Mouse (Mus musculus) midbrain, embryonic 16.5 days (tissue): ENCODE data around the gene Slc35b1. TPM values are rescaled to one million over a fixed set of nuclear protein-coding genes. Genes with fewer than 3 reads are reported as not detected.

Experiments used
- ATAC-seq: fragments of 200-750 bp; cut with Nextera tagmentation; 2 replicates; pipeline ENCODE4 v1.8.0; 2017; ENCODE audit warnings: moderate TSS enrichment
- H3K27ac ChIP-seq: fragments of 300-500 bp; sonication (generic); 2 replicates; pipeline ENCODE4 v1.5.1; 2014; ENCODE audit warnings: mild to moderate bottlenecking, low read length, mixed read lengths
- H3K27me3 ChIP-seq: fragments of 300-500 bp; sonication (generic); 2 replicates; pipeline ENCODE4 v1.6.1; 2014; ENCODE audit warnings: low read depth, low read length, mixed read lengths; ENCODE audit not compliant: control insufficient read depth, insufficient read depth
- H3K36me3 ChIP-seq: fragments of 300-500 bp; sonication (generic); 2 replicates; pipeline ENCODE4 v1.6.1; 2014; ENCODE audit warnings: mild to moderate bottlenecking, low read length, moderate library complexity, mixed read lengths; ENCODE audit not compliant: control insufficient read depth, insufficient read depth
- H3K4me1 ChIP-seq: fragments of 300-500 bp; sonication (generic); 2 replicates; pipeline ENCODE4 v1.6.1; 2014; ENCODE audit warnings: mild to moderate bottlenecking, low read length, mixed read lengths; ENCODE audit not compliant: control insufficient read depth, insufficient read depth
- H3K4me2 ChIP-seq: fragments of 300-500 bp; sonication (generic); 2 replicates; pipeline ENCODE4 v1.6.1; 2014; ENCODE audit warnings: mild to moderate bottlenecking, low read length, mixed read lengths
- H3K4me3 ChIP-seq: fragments of 300-500 bp; sonication (generic); 2 replicates; pipeline ENCODE4 v1.5.1; 2014; ENCODE audit warnings: low read depth, mild to moderate bottlenecking, low read length, moderate library complexity, mixed read lengths
- H3K9ac ChIP-seq: fragments of 300-500 bp; sonication (generic); 2 replicates; pipeline ENCODE4 v1.6.1; 2014; ENCODE audit warnings: low read depth, low read length, mixed read lengths
- H3K9me3 ChIP-seq: fragments of 300-500 bp; sonication (generic); replicated peaks from 2 replicates; pipeline ENCODE4 v1.6.1; 2014; ENCODE audit warnings: mild to moderate bottlenecking, low read length, mixed read lengths; ENCODE audit not compliant: control insufficient read depth, poor library complexity, severe bottlenecking
- WGBS: fragments of 180-500 bp; shearing (Covaris S2); extraction: QIAGEN DNeasy Blood & Tissue Kit; methylation state at CpG from one replicate; pipeline ENCODE4 v1.1.7; 2014; 5-methylcytosine and 5-hydroxymethylcytosine counted together
- polyA plus RNA-seq: library from polyadenylated mRNA; unstranded; fragments of >200 nt; fragmentation: Nextera tagmentation; extraction: Ambion mirVana; gene quantifications from 2 replicates; pipeline ENCODE4 v1.2.1, GENCODE M21; 2015

Gene Slc35b1
- polyA plus RNA-seq, 1 experiment from 2014 or later = 157 TPM

DNA sequence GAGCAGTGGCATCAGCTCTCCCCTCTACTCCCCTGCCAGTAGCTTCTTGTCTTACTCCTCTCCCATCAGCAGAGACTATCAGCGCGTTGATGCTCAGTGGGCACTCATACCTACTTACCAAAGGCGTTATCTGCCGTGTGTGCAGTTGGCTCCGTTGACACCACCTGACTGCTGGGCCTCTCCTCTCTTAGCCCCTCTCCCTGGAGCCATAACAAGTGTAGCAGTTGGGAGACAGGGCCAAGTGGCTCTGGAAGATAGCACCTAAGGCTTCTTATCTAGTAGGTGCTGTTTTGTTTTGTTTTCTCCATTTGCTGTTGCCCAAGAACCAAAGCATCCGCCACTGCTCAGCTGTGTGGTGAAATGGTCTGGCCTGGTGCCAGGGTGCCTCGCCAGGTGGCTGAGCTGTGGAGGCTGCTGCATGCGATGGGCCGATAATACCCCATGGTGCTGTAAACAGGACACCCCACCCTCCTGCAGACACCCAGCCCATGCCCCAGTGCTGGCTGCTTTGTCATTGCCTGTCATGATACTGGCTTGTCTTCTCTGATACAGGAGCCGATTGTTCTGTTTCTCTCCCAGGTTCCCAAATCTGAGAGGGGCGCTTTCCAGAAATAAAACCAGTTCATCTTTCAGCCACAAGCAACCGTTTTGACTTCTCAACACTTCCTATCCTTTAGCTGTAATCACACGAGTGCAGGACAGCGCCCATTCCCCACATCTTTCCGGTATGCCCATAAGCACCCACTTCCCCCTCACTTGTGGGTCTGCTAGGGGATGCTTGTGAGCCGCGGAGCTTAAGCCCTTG lies 27.8 kb upstream of the Slc35b1 start:
- ATAC-seq = no peak
- WGBS = 79% methylated on average over 17 of the region's 17 CpGs

GRCm38 (mm10) chr11:95358263-95358662 lies 26.2 kb upstream of the Slc35b1 start:
- Histone ChIP-seq H3K4me1 (peaks cover 4% of the 10 kb centered on the region; the same call in 1 of the 2 replicates), H3K9me3 (no peaks in the 10 kb centered on the region), H3K36me3 (no peaks in the 10 kb centered on the region), H3K4me2 (no peak overlapping the region), H3K27ac (no peak overlapping the region), H3K9ac (no peak overlapping the region), H3K27me3 (no peaks in the 10 kb centered on the region), H3K4me3 (no peak overlapping the region)
- WGBS = 72% methylated on average over 3 of the region's 3 CpGs
- ATAC-seq = no peak

More for the DNA sequence above, 27.8 kb upstream of the Slc35b1 start:
- Histone ChIP-seq H3K27ac (no peak overlapping the region), H3K9me3 (no peaks in the 10 kb centered on the region), H3K9ac (no peak overlapping the region), H3K4me2 (no peak overlapping the region), H3K27me3 (no peaks in the 10 kb centered on the region), H3K36me3 (no peaks in the 10 kb centered on the region), H3K4me3 (no peak overlapping the region), H3K4me1 (peaks cover 4% of the 10 kb centered on the region; the same call in 1 of the 2 replicates)

DNA sequence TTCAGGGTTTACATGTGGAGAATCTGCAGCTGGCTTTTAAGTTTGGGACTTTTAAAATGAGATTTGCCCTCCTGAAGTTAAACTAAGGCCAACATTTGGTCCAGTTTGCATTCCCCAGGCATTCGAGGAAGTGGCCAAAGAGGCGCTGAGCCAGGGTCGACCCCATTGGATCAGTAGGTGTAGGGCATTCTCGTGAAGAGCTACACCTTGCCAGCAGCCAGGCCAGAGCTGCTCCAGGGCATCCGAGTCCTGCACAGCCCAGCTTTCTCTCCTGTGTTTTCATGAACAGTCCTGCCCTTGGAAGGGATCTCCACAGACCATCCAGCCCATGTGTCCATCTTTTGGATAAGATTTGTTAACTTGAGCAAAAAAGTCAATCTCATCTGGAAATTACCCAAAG lies 20.1 kb upstream of the Slc35b1 start:
- H3K9me3 ChIP-seq = no peaks in the 10 kb centered on the region
- H3K4me2 ChIP-seq = no peak overlapping the region
- WGBS = 90% methylated on average over 5 of the region's 5 CpGs

GRCm38 (mm10) chr11:95365596-95365995 lies 18.9 kb upstream of the Slc35b1 start:
- Histone ChIP-seq H3K9ac (no peak overlapping the region), H3K9me3 (no peaks in the 10 kb centered on the region), H3K27me3 (no peaks in the 10 kb centered on the region), H3K27ac (no peak overlapping the region), H3K4me3 (no peak overlapping the region), H3K4me1 (no peaks in the 10 kb centered on the region), H3K36me3 (no peaks in the 10 kb centered on the region), H3K4me2 (no peak overlapping the region)
- no peak for ATAC-seq
- 77% methylated on average over 10 of the region's 10 CpGs for WGBS

More for the DNA sequence above, 20.1 kb upstream of the Slc35b1 start:
- H3K4me1 ChIP-seq = no peaks in the 10 kb centered on the region
- no peaks in the 10 kb centered on the region for H3K36me3 ChIP-seq
- H3K27me3 ChIP-seq = no peaks in the 10 kb centered on the region
- no peak for ATAC-seq
- H3K27ac ChIP-seq = no peak overlapping the region
- no peak overlapping the region for H3K4me3 ChIP-seq
- H3K9ac ChIP-seq = no peak overlapping the region

- H3K27me3 ChIP-seq = no peaks in the 10 kb centered on the region
- H3K36me3 ChIP-seq = no peaks in the 10 kb centered on the region
- no peak overlapping the region for H3K4me2 ChIP-seq
- no peaks in the 10 kb centered on the region for H3K4me1 ChIP-seq
- ATAC-seq = no peak
- no peak overlapping the region for H3K4me3 ChIP-seq
- H3K27ac ChIP-seq = no peak overlapping the region; the same call in 1 of the 2 replicates
- H3K9me3 ChIP-seq = no peaks in the 10 kb centered on the region
- H3K9ac ChIP-seq = no peak overlapping the region
- WGBS = 85% methylated on average over 6 of the region's 6 CpGs
Measured at GRCm38 (mm10) chr11:95366280-95366897, 18.1 kb upstream of the Slc35b1 start.

DNA sequence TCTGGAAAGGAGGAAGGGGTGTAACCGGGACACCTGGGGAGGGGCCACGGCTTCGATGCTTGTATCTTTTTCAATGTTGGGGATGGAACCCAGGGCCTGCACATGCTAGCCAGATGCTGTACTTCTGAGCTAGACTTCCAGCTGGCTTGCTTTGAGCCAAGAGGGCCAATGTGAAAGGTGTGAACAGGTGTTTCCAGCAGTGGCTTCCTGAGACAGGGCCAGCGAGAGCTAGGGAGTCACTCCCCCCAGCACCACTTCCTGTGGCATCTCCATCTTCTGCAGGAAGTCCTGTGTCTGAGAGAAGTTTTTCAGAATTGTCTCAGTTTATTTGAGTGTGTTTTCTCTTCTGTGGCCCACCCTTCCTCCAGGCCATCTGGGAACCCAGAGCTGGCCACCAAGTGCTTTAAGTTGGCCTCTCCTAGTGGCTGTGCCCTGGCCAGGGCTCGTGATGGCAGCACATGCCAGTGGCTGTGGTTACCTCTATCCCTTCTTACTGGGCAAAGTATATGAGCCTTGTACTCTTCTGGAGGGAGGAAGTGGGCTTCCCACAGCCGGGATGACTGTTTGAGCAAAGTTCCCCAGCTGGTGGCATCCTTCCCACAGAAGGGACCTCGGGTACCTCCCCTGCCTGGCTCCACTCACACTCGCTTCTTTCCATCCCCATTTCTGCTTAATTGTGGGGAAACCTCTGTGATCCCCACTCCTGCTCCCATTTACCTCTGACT lies 17.3 kb upstream of the Slc35b1 start:
- Histone ChIP-seq H3K36me3 (no peaks in the 10 kb centered on the region), H3K27ac (no peak overlapping the region), H3K4me1 (no peaks in the 10 kb centered on the region), H3K27me3 (no peaks in the 10 kb centered on the region), H3K4me2 (no peak overlapping the region), H3K9ac (no peak overlapping the region), H3K4me3 (no peak overlapping the region), H3K9me3 (no peaks in the 10 kb centered on the region)
- no peak for ATAC-seq
- WGBS = 89% methylated on average over 8 of the region's 8 CpGs

GRCm38 (mm10) chr11:95368231-95368823 lies 16.2 kb upstream of the Slc35b1 start:
- Histone ChIP-seq H3K27ac (no peak overlapping the region), H3K9ac (no peak overlapping the region), H3K4me2 (no peak overlapping the region), H3K9me3 (no peaks in the 10 kb centered on the region), H3K4me1 (no peaks in the 10 kb centered on the region), H3K27me3 (no peaks in the 10 kb centered on the region), H3K4me3 (no peak overlapping the region), H3K36me3 (no peaks in the 10 kb centered on the region)
- WGBS = 88% methylated on average over 8 of the region's 8 CpGs
- no peak for ATAC-seq

- no peaks in the 10 kb centered on the region for H3K4me1 ChIP-seq
- H3K27me3 ChIP-seq = no peaks in the 10 kb centered on the region
- H3K9ac ChIP-seq = no peak overlapping the region
- no peak overlapping the region for H3K4me2 ChIP-seq
- no peak overlapping the region for H3K4me3 ChIP-seq
- no peaks in the 10 kb centered on the region for H3K9me3 ChIP-seq
- 82% methylated on average over 4 of the region's 4 CpGs for WGBS
- ATAC-seq = no peak
- H3K36me3 ChIP-seq = no peaks in the 10 kb centered on the region
- H3K27ac ChIP-seq = no peak overlapping the region
Measured at GRCm38 (mm10) chr11:95368871-95369270, 15.6 kb upstream of the Slc35b1 start.
